Comparison of ENCODE assay signal across 13 mouse cellular contexts in genomic region chr14:60704510-60704909, GRCm38 (mm10).
DNase-seq lines count a peak whose midpoint lies in the region; ATAC-seq and TF ChIP-seq lines count a peak whose summit lies in the region.
"Had no signal": no experiment of that assay in that cellular context is flagged by ENCODE, and none has a peak within 500 bp of the region (broad histone marks: within the 10 kb centered on the region; RNA-seq: fewer than 3 reads in every experiment).

No protein-coding gene starts in this region.

- no peaks in the 10 kb centered on the region for H3K36me3 ChIP-seq in heart, postnatal 0 days (replicated peaks; ENCODE audit: control insufficient read depth, insufficient read depth, low read length)
- no peaks in the 10 kb centered on the region for H3K36me3 ChIP-seq in intestine, embryonic 15.5 days

- no peaks in the 10 kb centered on the region for H3K9me3 ChIP-seq in heart, postnatal 0 days (replicated peaks; ENCODE audit: control insufficient read depth, low read length)
- no peaks in the 10 kb centered on the region for H3K9me3 ChIP-seq in intestine, embryonic 15.5 days
- H3K9me3 ChIP-seq: forebrain, embryonic 10.5 days had no signal

- H3K4me2 ChIP-seq in heart, postnatal 0 days (ENCODE audit: low read depth, low read length): no peak overlapping the region
- peak overlapping the region; percentile 43 for H3K4me2 ChIP-seq in intestine, embryonic 15.5 days (replicated peaks)
- H3K4me2 ChIP-seq: hindbrain, embryonic 14.5 days; lung, embryonic 14.5 days; midbrain, embryonic 11.5 days had no signal

- peak; percentile 34 for ATAC-seq in heart, postnatal 0 days (ENCODE audit: insufficient read depth, low read depth)
- peak; percentile 56 for ATAC-seq in intestine, embryonic 15.5 days
- ATAC-seq in megakaryocyte-erythroid progenitor cell, adult 5-6 weeks (replicated peaks; ENCODE audit: low FRiP score, low TSS enrichment, poor library complexity, severe bottlenecking): peak; percentile 69
- ATAC-seq in megakaryocyte, adult 5-6 weeks (ENCODE audit: poor library complexity, severe bottlenecking): no peak

- H3K27me3 ChIP-seq in heart, postnatal 0 days (ENCODE audit: control insufficient read depth, insufficient read depth, low read length): no peaks in the 10 kb centered on the region
- H3K27me3 ChIP-seq in intestine, embryonic 15.5 days (replicated peaks): no peaks in the 10 kb centered on the region

- no peak for TF ChIP-seq CTCF in heart, postnatal 0 days (IDR thresholded peaks at IDR 0.05; ENCODE audit: low read depth)

- H3K4me1 ChIP-seq in heart, postnatal 0 days (ENCODE audit: control insufficient read depth, insufficient read depth): peaks cover 11% of the 10 kb centered on the region
- peaks cover 24% of the 10 kb centered on the region for H3K4me1 ChIP-seq in intestine, embryonic 15.5 days (replicated peaks)

- 28% methylated on average over 6 of the region's 6 CpGs for whole genome bisulfite sequencing in heart, postnatal 0 days
- WGBS in intestine, embryonic 15.5 days: 50% methylated on average over 6 of the region's 6 CpGs

- peak overlapping the region; percentile 32 for H3K27ac ChIP-seq in heart, postnatal 0 days (ENCODE audit: low read depth)
- H3K27ac ChIP-seq in intestine, embryonic 15.5 days: peak overlapping the region; percentile 58
- H3K27ac ChIP-seq: forebrain, embryonic 10.5 days; hindbrain, embryonic 14.5 days; left cerebral cortex, adult 2 months had no signal

- H3K9ac ChIP-seq in heart, postnatal 0 days (replicated peaks; ENCODE audit: low read depth, low read length): no peak overlapping the region
- H3K9ac ChIP-seq in intestine, embryonic 15.5 days: no peak overlapping the region
- H3K9ac ChIP-seq: hindbrain, embryonic 14.5 days; lung, embryonic 14.5 days had no signal

- TF ChIP-seq EP300 in heart, postnatal 0 days (IDR thresholded peaks at IDR 0.05; ENCODE audit: low read depth): no peak

- H3K4me3 ChIP-seq in heart, postnatal 0 days (ENCODE audit: low read depth, low read length): no peak overlapping the region
- H3K4me3 ChIP-seq in intestine, embryonic 15.5 days (replicated peaks): peak overlapping the region; percentile 14; the same call in 1 of the 2 replicates
- H3K4me3 ChIP-seq: forebrain, embryonic 10.5 days; left cerebral cortex, adult 2 months had no signal

- peak; percentile 34 for DNase-seq in cerebellum, adult 11-12 months
- no peak for DNase-seq in cerebellum, adult 11 months
- peak; percentile 25 for DNase-seq in heart, postnatal 0 days (ENCODE audit: low spot score)
- no peak for DNase-seq in heart, adult 18-20 months
- no peak for DNase-seq in retina, postnatal 1 day
- DNase-seq: lung, embryonic 14.5 days had no signal

Comparison
In these comparisons a context has a peak if more than half of its experiments do, and no peak if none do; other contexts are left out.
1. DNase-seq: peak in cerebellum, adult 11-12 months (single experiment) and heart, postnatal 0 days (single experiment); none in cerebellum, adult 11 months (single experiment), heart, adult 18-20 months (0 of 2) and retina, postnatal 1 day (single experiment).